Mouse (Mus musculus): ENCODE measurements around the gene Ceacam15. TPM values are rescaled to one million over a fixed set of nuclear protein-coding genes. Genes with fewer than 3 reads are reported as not detected.

Gene Ceacam15
- polyA plus RNA-seq, 1 experiment from 2014 or later, result not detected

DNA sequence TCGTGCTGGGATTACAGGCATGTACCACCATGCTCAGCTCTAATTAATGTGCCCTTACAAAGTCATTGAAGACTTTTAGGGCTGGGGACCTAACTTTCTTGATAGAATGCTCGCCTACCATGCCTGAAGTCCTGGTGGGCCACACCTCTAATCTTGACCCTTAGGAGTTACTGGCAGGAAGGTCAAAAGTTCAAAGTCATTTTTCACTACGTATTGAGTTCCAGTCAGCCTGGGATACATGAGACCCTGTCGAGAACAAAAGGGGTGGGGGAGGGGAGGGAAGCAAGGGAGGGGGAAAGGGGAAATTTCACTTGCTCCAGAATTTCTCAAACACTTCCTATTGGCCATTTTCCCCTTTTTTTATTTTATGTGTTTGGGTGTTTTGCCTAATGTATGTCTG, 52.4 kb downstream of the Ceacam15 start:
- no peak overlapping the region for H3K27ac ChIP-seq (ENCODE audit: low read depth)
- no peak overlapping the region for H3K9ac ChIP-seq (ENCODE audit: low read length)
- H3K27me3 ChIP-seq (replicated peaks; ENCODE audit: control insufficient read depth, insufficient read depth, low read length), result no peaks in the 10 kb centered on the region
- peaks cover 5% of the 10 kb centered on the region; the same call in 1 of the 2 replicates for H3K4me1 ChIP-seq (replicated peaks; ENCODE audit: control insufficient read depth, insufficient read depth, low read length)
- ATAC-seq (replicated peaks; ENCODE audit: low FRiP score, low TSS enrichment, low read depth), result no peak
- no peak overlapping the region for H3K4me2 ChIP-seq (ENCODE audit: low read length)
- WGBS, result 52% methylated on average over 4 of the region's 4 CpGs
- DNase-seq (ENCODE audit: low spot score), result no peak
- H3K9me3 ChIP-seq (ENCODE audit: control insufficient read depth, low read length), result no peaks in the 10 kb centered on the region
- H3K4me3 ChIP-seq (ENCODE audit: low read depth, low read length), result no peak overlapping the region
- no peaks in the 10 kb centered on the region for H3K36me3 ChIP-seq (ENCODE audit: control insufficient read depth, insufficient read depth, low read length)

Other genes starting within 250 kb of the Ceacam15 start
- gene Tmem160, start 222.9 kb downstream of the Ceacam15 start, polyA plus RNA-seq (2014; fragmentation: Nextera tagmentation; extraction: Ambion mirVana), result 54.1 and 67.2 TPM in 2 replicates
- 0.07 and 0.15 TPM in 2 replicates for gene Npas1, start 198.0 kb downstream of the Ceacam15 start, polyA plus RNA-seq (2014; fragmentation: Nextera tagmentation; extraction: Ambion mirVana)
- 18.5 and 19.0 TPM in 2 replicates for gene Arhgap35, start 60.7 kb downstream of the Ceacam15 start, polyA plus RNA-seq (2014; fragmentation: Nextera tagmentation; extraction: Ambion mirVana)
- gene Ceacam9, start 46.2 kb upstream of the Ceacam15 start, polyA plus RNA-seq (2014; fragmentation: Nextera tagmentation; extraction: Ambion mirVana), result not detected in 2 replicates
- gene Ap2s1, start 62.7 kb upstream of the Ceacam15 start, polyA plus RNA-seq (2014; fragmentation: Nextera tagmentation; extraction: Ambion mirVana), result 255 and 270 TPM in 2 replicates
- gene Slc1a5, start 105.6 kb upstream of the Ceacam15 start, polyA plus RNA-seq (2014; fragmentation: Nextera tagmentation; extraction: Ambion mirVana), result 41.5 and 43.9 TPM in 2 replicates
- gene Strn4, start 140.2 kb upstream of the Ceacam15 start, polyA plus RNA-seq (2014; fragmentation: Nextera tagmentation; extraction: Ambion mirVana), result 107 and 111 TPM in 2 replicates
- gene Fkrp, start 141.0 kb upstream of the Ceacam15 start, polyA plus RNA-seq (2014; fragmentation: Nextera tagmentation; extraction: Ambion mirVana), result 27.5 and 28.3 TPM in 2 replicates
- gene Prkd2, start 167.2 kb upstream of the Ceacam15 start, polyA plus RNA-seq (2014; fragmentation: Nextera tagmentation; extraction: Ambion mirVana), result 12.0 and 12.8 TPM in 2 replicates
- gene Dact3, start 199.6 kb upstream of the Ceacam15 start, polyA plus RNA-seq (2014; fragmentation: Nextera tagmentation; extraction: Ambion mirVana), result 5.3 and 5.5 TPM in 2 replicates
- gene Gng8, start 216.1 kb upstream of the Ceacam15 start, polyA plus RNA-seq (2014; fragmentation: Nextera tagmentation; extraction: Ambion mirVana), result 12.5 and 13.9 TPM in 2 replicates
- gene Ptgir, start 230.8 kb upstream of the Ceacam15 start, polyA plus RNA-seq (2014; fragmentation: Nextera tagmentation; extraction: Ambion mirVana), result 2.2 and 2.3 TPM in 2 replicates
- 184 and 190 TPM in 2 replicates for gene Calm3, start 248.4 kb upstream of the Ceacam15 start, polyA plus RNA-seq (2014; fragmentation: Nextera tagmentation; extraction: Ambion mirVana)